Mouse (Mus musculus): ENCODE results near the gene Wrap73. TPM values are rescaled to one million over a fixed set of nuclear protein-coding genes. Genes with fewer than 3 reads are reported as not detected.

Wrap73 gene
- total and polyA plus RNA-seq, 3 experiments, result 32.1 to 77.6 (median 49.3) TPM

DNA sequence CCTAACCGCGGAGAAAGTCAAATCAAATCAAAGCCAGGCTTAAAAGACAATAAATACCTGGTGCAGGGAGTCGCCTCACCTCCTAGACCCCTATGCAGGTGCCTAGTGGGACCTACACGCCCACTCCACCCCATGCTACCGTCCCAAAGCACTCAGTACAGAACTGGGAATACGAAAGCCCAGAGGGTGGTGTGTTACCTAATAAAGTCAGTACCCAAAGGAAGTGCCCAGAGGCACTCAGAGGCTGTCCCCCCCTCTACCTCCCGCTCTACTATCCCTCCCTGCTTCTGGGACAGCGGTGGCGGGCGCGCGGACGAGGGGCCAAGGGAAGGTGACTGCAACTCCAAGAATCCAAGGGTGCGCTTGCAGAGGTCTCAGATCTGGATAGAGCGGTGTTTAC is 27.8 kb downstream of the Wrap73 start:
- in situ Hi-C loops (cut with MboI; ENCODE audit: low pct_ligation_motif_present, low pct_unique_long_range_greater_than_20kb, low sequenced_read_pairs), result no loop called here
- H3K27me3 ChIP-seq (replicated peaks), result peaks cover 77% of the 10 kb centered on the region

DNA sequence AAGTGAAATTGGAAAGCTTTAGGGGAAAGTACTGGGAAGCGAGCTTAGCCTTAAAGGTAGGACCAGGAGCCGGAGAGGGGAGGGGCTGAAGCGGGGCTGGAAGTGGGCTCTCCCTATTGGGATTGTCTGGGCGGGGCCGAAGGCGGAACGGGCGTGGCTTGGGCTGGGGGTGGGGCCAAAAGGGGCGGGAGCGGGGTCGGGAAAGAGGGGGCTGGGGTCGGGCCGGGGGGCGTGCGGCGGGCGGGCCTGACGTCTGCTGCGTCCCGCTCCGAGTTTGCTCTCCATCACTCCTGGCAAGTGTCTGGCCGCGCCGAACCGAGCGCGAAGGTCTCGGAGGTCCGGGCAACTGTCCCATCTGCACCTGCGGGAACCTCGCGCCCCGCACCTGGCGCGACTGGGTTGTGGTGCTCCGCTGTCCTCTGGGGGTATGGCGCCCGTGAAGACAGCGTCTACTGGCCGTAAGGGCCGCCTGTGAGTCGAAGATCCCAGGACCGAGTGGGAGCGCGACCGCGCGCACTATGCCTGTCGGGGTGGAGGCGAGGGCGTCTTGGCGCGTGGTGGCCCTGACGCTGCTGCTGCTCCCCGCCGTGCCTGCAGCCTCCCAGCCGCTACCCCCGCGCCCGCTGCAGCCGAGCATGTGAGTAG is 28.5 kb downstream of the Wrap73 start, which contains the start of gene Megf6:
Gene Megf6 (plus strand): TSS at position 225 of the 645 bp plus-strand sequence.
- in situ Hi-C loops (cut with MboI; ENCODE audit: low pct_ligation_motif_present, low pct_unique_long_range_greater_than_20kb, low sequenced_read_pairs), result no loop called here
- Histone ChIP-seq H3K79me2 (replicated peaks; ENCODE audit: control insufficient read depth, extremely low read depth, insufficient read depth, poor library complexity, severe bottlenecking) (no peaks in the 10 kb centered on the region), H3K4me1 (ENCODE audit: control insufficient read depth in 1 of 2, insufficient read depth in 2 of 2) (no peaks in the 10 kb centered on the region), H3K9ac (ENCODE audit: insufficient read depth, low read depth) (no peak within 1 kb of the TSS), H3K4me3 (replicated peaks in 1 of 3; ENCODE audit: low read depth in 2 of 3, low read length in 2 of 3, poor library complexity in 1 of 3) (no peak within 1 kb of the TSS), H3K9me3 (replicated peaks; ENCODE audit: low read length) (peaks cover 8% of the 10 kb centered on the region), H3K36me3 (replicated peaks in 1 of 2; ENCODE audit: control insufficient read depth in 1 of 2, insufficient read depth in 1 of 2, low read length in 1 of 2) (no peaks in the 10 kb centered on the region), H3K27me3 (replicated peaks) (peaks cover 78% of the 10 kb centered on the region), H3K27ac (ENCODE audit: insufficient read depth, low read depth) (no peak within 1 kb of the TSS), H3K4me2 (ENCODE audit: insufficient read depth, low read depth, poor library complexity, severe bottlenecking) (no peak within 1 kb of the TSS)
- no peak for DNase-seq (ENCODE audit: extremely low read depth)
- dilution Hi-C loops (cut with MboI; ENCODE audit: extremely low pct_ligation_motif_present, extremely low pct_unique_long_range_greater_than_20kb, low sequenced_read_pairs), result no loop called here
- no peak for TF ChIP-seq ZKSCAN1 (IDR thresholded peaks at IDR 0.05; ENCODE audit: borderline replicate concordance, low read depth, low read length)
- no peak for TF ChIP-seq MEF2A (IDR thresholded peaks at IDR 0.05; ENCODE audit: borderline replicate concordance, low read depth, low read length)
- no peak for TF ChIP-seq BHLHE40 (IDR thresholded peaks at IDR 0.05; ENCODE audit: low read depth, low read length)
- no peak for TF ChIP-seq POLR2AphosphoS2 (IDR thresholded peaks at IDR 0.05; ENCODE audit: low read depth, low read length)
- TF ChIP-seq ZMIZ1 (IDR thresholded peaks at IDR 0.05; ENCODE audit: low read depth, low read length), result no peak

More for the DNA sequence above, 27.8 kb downstream of the Wrap73 start:
- Histone ChIP-seq H3K4me3 (replicated peaks in 1 of 3; ENCODE audit: low read depth in 2 of 3, low read length in 2 of 3, poor library complexity in 1 of 3) (no peak overlapping the region), H3K4me1 (ENCODE audit: control insufficient read depth in 1 of 2, insufficient read depth in 2 of 2) (no peaks in the 10 kb centered on the region), H3K9ac (ENCODE audit: insufficient read depth, low read depth) (no peak overlapping the region), H3K4me2 (ENCODE audit: insufficient read depth, low read depth, poor library complexity, severe bottlenecking) (no peak overlapping the region), H3K79me2 (replicated peaks; ENCODE audit: control insufficient read depth, extremely low read depth, insufficient read depth, poor library complexity, severe bottlenecking) (no peaks in the 10 kb centered on the region), H3K36me3 (replicated peaks in 1 of 2; ENCODE audit: control insufficient read depth in 1 of 2, insufficient read depth in 1 of 2, low read length in 1 of 2) (no peaks in the 10 kb centered on the region), H3K9me3 (replicated peaks; ENCODE audit: low read length) (peaks cover 8% of the 10 kb centered on the region), H3K27ac (ENCODE audit: insufficient read depth, low read depth) (no peak overlapping the region)
- dilution Hi-C loops (cut with MboI; ENCODE audit: extremely low pct_ligation_motif_present, extremely low pct_unique_long_range_greater_than_20kb, low sequenced_read_pairs), result no loop called here
- no peak for DNase-seq (ENCODE audit: extremely low read depth)
- TF ChIP-seq TBP (conservative IDR thresholded peaks at IDR 0.05; ENCODE audit: low read depth, low read length) (no peak), NRF1 (IDR thresholded peaks at IDR 0.05; ENCODE audit: low read depth, low read length) (no peak), GABPA (IDR thresholded peaks at IDR 0.05; ENCODE audit: insufficient replicate concordance, low read depth, low read length) (no peak)

DNA sequence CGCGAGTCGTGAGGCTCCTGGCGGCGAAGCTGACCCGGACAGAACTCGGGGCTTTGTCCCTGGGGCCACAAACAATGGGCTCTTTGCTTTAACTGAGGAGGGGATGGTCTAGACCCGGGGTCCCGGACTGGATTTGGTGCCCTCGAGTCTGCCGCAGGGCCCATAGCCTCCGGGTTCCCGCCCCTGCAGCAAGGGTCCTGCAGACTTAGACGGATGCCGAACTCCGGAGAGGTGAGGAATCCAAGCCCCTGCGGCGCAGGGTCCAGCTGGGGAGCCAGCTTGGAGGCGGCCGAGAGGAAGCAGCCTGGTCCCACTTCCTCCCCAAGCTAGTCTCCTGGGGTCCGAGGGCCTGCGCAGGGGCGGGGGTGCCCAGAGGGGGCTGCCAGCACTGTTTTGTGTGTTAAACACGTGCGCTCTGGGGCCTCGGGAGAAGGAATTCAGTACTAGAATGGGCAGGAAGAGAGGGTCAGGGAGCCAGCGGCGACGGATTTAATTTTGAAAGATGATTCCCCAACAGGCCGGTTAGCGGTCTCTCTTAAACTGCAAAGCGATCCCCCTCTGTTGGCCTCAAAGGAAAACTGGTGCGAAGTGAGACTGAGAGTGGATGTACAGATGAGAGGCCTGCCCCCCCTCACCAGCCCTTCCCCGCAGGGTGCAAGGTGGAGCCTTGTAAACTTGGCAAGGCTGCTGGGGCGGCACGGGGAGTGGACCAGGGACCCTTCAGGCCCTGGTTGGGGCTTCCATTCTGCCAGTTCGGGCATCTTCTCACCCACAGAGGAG is 29.2 kb downstream of the Wrap73 start:
- H3K27ac ChIP-seq (ENCODE audit: insufficient read depth, low read depth), result no peak overlapping the region
- DNase-seq (ENCODE audit: extremely low read depth), result no peak
- dilution Hi-C loops (cut with MboI; ENCODE audit: extremely low pct_ligation_motif_present, extremely low pct_unique_long_range_greater_than_20kb, low sequenced_read_pairs) (no loop called here), in situ Hi-C loops (cut with MboI; ENCODE audit: low pct_ligation_motif_present, low pct_unique_long_range_greater_than_20kb, low sequenced_read_pairs) (no loop called here)
- no peaks in the 10 kb centered on the region for H3K36me3 ChIP-seq (replicated peaks in 1 of 2; ENCODE audit: control insufficient read depth in 1 of 2, insufficient read depth in 1 of 2, low read length in 1 of 2)
- H3K4me1 ChIP-seq (ENCODE audit: control insufficient read depth in 1 of 2, insufficient read depth in 2 of 2), result no peaks in the 10 kb centered on the region
- peaks cover 8% of the 10 kb centered on the region for H3K9me3 ChIP-seq (replicated peaks; ENCODE audit: low read length)
- peaks cover 79% of the 10 kb centered on the region for H3K27me3 ChIP-seq (replicated peaks)
- H3K4me2 ChIP-seq (ENCODE audit: insufficient read depth, low read depth, poor library complexity, severe bottlenecking), result no peak overlapping the region
- TF ChIP-seq MXI1 (IDR thresholded peaks at IDR 0.05; ENCODE audit: low read depth, low read length) (no peak), ZC3H11A (IDR thresholded peaks at IDR 0.05; ENCODE audit: low read depth, low read length) (no peak)
- no peak overlapping the region for H3K4me3 ChIP-seq (replicated peaks in 1 of 3; ENCODE audit: low read depth in 2 of 3, low read length in 2 of 3, poor library complexity in 1 of 3)
- H3K79me2 ChIP-seq (replicated peaks; ENCODE audit: control insufficient read depth, extremely low read depth, insufficient read depth, poor library complexity, severe bottlenecking), result no peaks in the 10 kb centered on the region
- H3K9ac ChIP-seq (ENCODE audit: insufficient read depth, low read depth), result no peak overlapping the region
